Mouse (Mus musculus) layer of hippocampus, adult 18-20 months (tissue): ENCODE data around the gene Nyap2. TPM values are rescaled to one million over a fixed set of nuclear protein-coding genes. Genes with fewer than 3 reads are reported as not detected.

ENCODE experiments used
- DNase-seq, 2 experiments: peaks; one replicate each; pipeline ENCODE4 v3.0.0; 2022; ENCODE audit warnings: low spot score in 2 of 2
- total RNA-seq, 2 experiments: library from RNA; stranded (reverse); gene quantifications; 2 replicates each; pipeline ENCODE4 v1.2.3; 2021

Nyap2 gene
- total RNA-seq, 2 experiments from 2014 or later: 17.0 to 19.3 TPM

DNA sequence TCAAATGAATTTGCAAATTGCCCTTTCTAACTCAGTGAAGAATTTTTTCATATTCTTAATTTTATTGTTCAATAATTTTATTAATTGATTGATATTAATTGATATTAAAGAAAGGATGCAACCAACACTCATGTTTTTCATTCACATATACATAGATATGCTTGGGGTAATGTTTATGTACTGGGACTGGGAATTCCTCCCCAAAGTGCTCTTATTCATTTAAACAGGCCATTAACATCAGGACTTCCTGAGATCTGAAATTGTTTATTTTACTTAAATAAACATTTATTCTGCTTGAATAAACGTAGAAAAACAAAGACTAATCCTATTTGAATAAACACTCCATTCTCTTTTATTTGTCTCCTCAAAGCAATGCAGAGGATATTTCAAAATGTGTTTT, 311.0 kb downstream of the Nyap2 start:
- no peak for DNase-seq
